Comparison of ENCODE assay signal across 8 mouse cellular contexts in the genomic region with DNA sequence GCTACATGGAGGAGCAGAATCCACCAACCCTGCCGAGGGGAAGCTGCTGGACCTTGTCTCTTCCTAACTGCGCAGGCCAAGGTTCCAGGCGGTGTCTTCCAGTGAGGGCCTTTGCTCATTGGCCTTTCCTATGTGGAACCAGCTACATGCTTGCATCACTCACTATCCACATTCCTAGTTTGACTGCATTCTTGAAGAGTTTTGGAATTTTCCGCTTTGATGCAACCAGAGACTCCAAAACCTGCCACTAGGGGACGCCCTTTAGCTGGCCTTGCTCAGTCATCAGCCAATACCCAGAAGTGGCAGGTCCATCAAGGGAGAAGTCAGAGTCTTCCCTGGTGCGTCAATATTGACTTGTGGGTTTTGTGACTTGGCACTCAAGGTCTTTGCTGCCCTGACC.
DNase-seq lines count a peak whose midpoint lies in the region; ATAC-seq and TF ChIP-seq lines count a peak whose summit lies in the region.

No protein-coding gene starts in this region.

- H3K4me2 ChIP-seq in midbrain, embryonic 15.5 days: no peak overlapping the region
- H3K4me2 ChIP-seq in kidney, embryonic 14.5 days (replicated peaks; ENCODE audit: low read depth, low read length): no peak overlapping the region
- H3K4me2 ChIP-seq in limb, embryonic 14.5 days (replicated peaks; ENCODE audit: low read depth, low read length, severe bottlenecking): no peak overlapping the region

- TF ChIP-seq POLR2A in limb, embryonic 14.5 days (IDR thresholded peaks at IDR 0.05; ENCODE audit: borderline replicate concordance, extremely low read depth, insufficient read depth, insufficient read length): no peak
- TF ChIP-seq POLR2A in olfactory bulb, adult 2 months (IDR thresholded peaks at IDR 0.05; ENCODE audit: insufficient read depth, low read depth, low read length): no peak

- WGBS in midbrain, embryonic 10.5 days: 22% methylated on average over 6 of the region's 6 CpGs
- WGBS in midbrain, embryonic 15.5 days: 19% methylated on average over 6 of the region's 6 CpGs
- 19% methylated on average over 6 of the region's 6 CpGs for WGBS in kidney, embryonic 14.5 days
- WGBS in limb, embryonic 14.5 days: 16% methylated on average over 6 of the region's 6 CpGs
- WGBS in olfactory bulb, adult 2 months: 39% methylated on average over 6 of the region's 6 CpGs

- no peaks in the 10 kb centered on the region for H3K27me3 ChIP-seq in midbrain, embryonic 10.5 days (ENCODE audit: low read depth, poor library complexity, severe bottlenecking)
- H3K27me3 ChIP-seq in midbrain, embryonic 15.5 days (replicated peaks): no peaks in the 10 kb centered on the region
- H3K27me3 ChIP-seq in kidney, embryonic 14.5 days (ENCODE audit: control insufficient read depth, insufficient read depth, low read length): no peaks in the 10 kb centered on the region
- no peaks in the 10 kb centered on the region for H3K27me3 ChIP-seq in limb, embryonic 14.5 days (ENCODE audit: control insufficient read depth, insufficient read depth, low read length)

- no peak overlapping the region for H3K27ac ChIP-seq in midbrain, embryonic 10.5 days (replicated peaks)
- no peak overlapping the region for H3K27ac ChIP-seq in midbrain, embryonic 15.5 days
- no peak overlapping the region for H3K27ac ChIP-seq in kidney, embryonic 14.5 days (ENCODE audit: low read depth, low read length)
- no peak overlapping the region for H3K27ac ChIP-seq in limb, embryonic 14.5 days (replicated peaks; ENCODE audit: low read depth, low read length)
- H3K27ac ChIP-seq in olfactory bulb, adult 2 months (ENCODE audit: insufficient read depth, low read depth, low read length): no peak overlapping the region

- ATAC-seq in midbrain, embryonic 15.5 days (replicated peaks): no peak
- ATAC-seq in kidney, embryonic 14.5 days (ENCODE audit: low FRiP score, low TSS enrichment): peak; percentile 60; the same call in 1 of the 2 replicates
- ATAC-seq in limb, embryonic 14.5 days (ENCODE audit: low FRiP score, low read depth): peak; percentile 55; the same call in 1 of the 2 replicates

- TF ChIP-seq CTCF in olfactory bulb, adult 2 months (IDR thresholded peaks at IDR 0.05; ENCODE audit: insufficient read depth, low read depth, low read length): peak; percentile 49

- DNase-seq in midbrain, embryonic 10.5 days (ENCODE audit: low spot score): peak; percentile 78
- peak; percentile 91 to 93 for DNase-seq in cerebellum, postnatal 14 days
- DNase-seq in gastrocnemius, adult 8-10 months (ENCODE audit: low spot score in 2 of 2): peak; percentile 47 to 51
- peak; percentile 80 for DNase-seq in limb, embryonic 14.5 days (ENCODE audit: low spot score)
- peak; percentile 16 to 26 for DNase-seq in thymus, adult 18-20 months

- 0 out of 2 replicates have a peak, but pooled peaks cover 2% of the 10 kb centered on the region for H3K4me1 ChIP-seq in midbrain, embryonic 10.5 days
- no peaks in the 10 kb centered on the region for H3K4me1 ChIP-seq in midbrain, embryonic 15.5 days
- no peaks in the 10 kb centered on the region for H3K4me1 ChIP-seq in kidney, embryonic 14.5 days (ENCODE audit: control insufficient read depth, insufficient read depth, low read length)
- no peaks in the 10 kb centered on the region for H3K4me1 ChIP-seq in limb, embryonic 14.5 days (ENCODE audit: control insufficient read depth, insufficient read depth, low read length)
- no peaks in the 10 kb centered on the region for H3K4me1 ChIP-seq in olfactory bulb, adult 2 months (ENCODE audit: control insufficient read depth, insufficient read depth, low read length)

- no peak overlapping the region for H3K9ac ChIP-seq in midbrain, embryonic 15.5 days
- no peak overlapping the region for H3K9ac ChIP-seq in kidney, embryonic 14.5 days (ENCODE audit: low read depth, low read length)
- H3K9ac ChIP-seq in limb, embryonic 14.5 days (ENCODE audit: low read depth, low read length, severe bottlenecking): no peak overlapping the region

- no peaks in the 10 kb centered on the region for H3K36me3 ChIP-seq in midbrain, embryonic 10.5 days
- H3K36me3 ChIP-seq in midbrain, embryonic 15.5 days (replicated peaks): no peaks in the 10 kb centered on the region
- no peaks in the 10 kb centered on the region for H3K36me3 ChIP-seq in kidney, embryonic 14.5 days (ENCODE audit: control insufficient read depth, insufficient read depth, low read length)
- H3K36me3 ChIP-seq in limb, embryonic 14.5 days (ENCODE audit: control insufficient read depth, insufficient read depth, low read length): no peaks in the 10 kb centered on the region

- H3K4me3 ChIP-seq in midbrain, embryonic 10.5 days: no peak overlapping the region
- no peak overlapping the region for H3K4me3 ChIP-seq in midbrain, embryonic 15.5 days
- H3K4me3 ChIP-seq in kidney, embryonic 14.5 days (ENCODE audit: low read length): no peak overlapping the region
- H3K4me3 ChIP-seq in limb, embryonic 14.5 days (replicated peaks; ENCODE audit: low read length): no peak overlapping the region
- H3K4me3 ChIP-seq in olfactory bulb, adult 2 months (ENCODE audit: insufficient read depth, low read depth, low read length): no peak overlapping the region

- no peaks in the 10 kb centered on the region for H3K9me3 ChIP-seq in midbrain, embryonic 10.5 days (replicated peaks)
- H3K9me3 ChIP-seq in midbrain, embryonic 15.5 days: no peaks in the 10 kb centered on the region
- no peaks in the 10 kb centered on the region for H3K9me3 ChIP-seq in kidney, embryonic 14.5 days (ENCODE audit: control insufficient read depth, low read length)
- H3K9me3 ChIP-seq in limb, embryonic 14.5 days (ENCODE audit: control insufficient read depth, low read length): no peaks in the 10 kb centered on the region

Comparison
In these comparisons a context has a peak if more than half of its experiments do, and no peak if none do; other contexts are left out.
1. DNase-seq: peak in every context shown above with its lines; median percentile 92 in cerebellum, postnatal 14 days; 80 in limb, embryonic 14.5 days; 78 in midbrain, embryonic 10.5 days; 49 in gastrocnemius, adult 8-10 months; 21 in thymus, adult 18-20 months.